Mouse (Mus musculus) ES-Bruce4 (cell line): ENCODE measurements around the gene Atr. TPM values are rescaled to one million over a fixed set of nuclear protein-coding genes. Genes with fewer than 3 reads are reported as not detected.

ENCODE experiments used
- H3K27ac ChIP-seq: 2 replicates; pipeline ENCODE4 v1.5.1; 2012; ENCODE audit warnings: low read length, inconsistent platforms; ENCODE audit not compliant: insufficient read depth
- H3K27me3 ChIP-seq: 2 replicates; pipeline ENCODE4 v1.6.1; 2012; ENCODE audit warnings: mild to moderate bottlenecking, low read length, inconsistent platforms; ENCODE audit not compliant: control insufficient read depth, poor library complexity, insufficient read depth, severe bottlenecking
- H3K36me3 ChIP-seq: 2 replicates; pipeline ENCODE4 v1.6.1; 2012; ENCODE audit warnings: inconsistent platforms, mild to moderate bottlenecking, low read length, moderate library complexity; ENCODE audit not compliant: control insufficient read depth, poor library complexity, insufficient read depth, severe bottlenecking
- H3K4me1 ChIP-seq: one replicate; pipeline ENCODE4 v1.8.1; 2011; ENCODE audit warnings: low read length; ENCODE audit not compliant: control insufficient read depth, insufficient read depth
- H3K4me3 ChIP-seq: 2 replicates; pipeline ENCODE4 v1.5.1; 2011; ENCODE audit warnings: low read depth, mild to moderate bottlenecking, low read length
- H3K9ac ChIP-seq: 2 replicates; pipeline ENCODE4 v1.6.1; 2012; ENCODE audit warnings: low read depth, mild to moderate bottlenecking, inconsistent platforms; ENCODE audit not compliant: poor library complexity, severe bottlenecking
- H3K9me3 ChIP-seq: replicated peaks from 2 replicates; pipeline ENCODE4 v1.6.1; 2012; ENCODE audit warnings: mild to moderate bottlenecking, low read length, inconsistent platforms; ENCODE audit not compliant: control insufficient read depth, poor library complexity, insufficient read depth, severe bottlenecking
- CTCF ChIP-seq: IDR thresholded peaks from one replicate; pipeline ENCODE4 v1.8.1; 2011; ENCODE audit warnings: low read depth, low read length
- EP300 ChIP-seq: IDR thresholded peaks from 2 replicates; pipeline ENCODE4 v1.6.1; 2011; ENCODE audit warnings: low read depth, low read length; ENCODE audit not compliant: insufficient read depth
- POLR2A ChIP-seq: IDR thresholded peaks from one replicate; pipeline ENCODE4 v1.8.1; 2011; ENCODE audit warnings: low read length; ENCODE audit not compliant: insufficient read depth
- polyA plus RNA-seq: library from polyadenylated mRNA; stranded (reverse); fragments of >200 nt; gene quantifications from 2 replicates; pipeline ENCODE4 v1.2.4, GENCODE M21; 2011; ENCODE audit warnings: low read depth; ENCODE audit not compliant: missing spikeins, insufficient read depth, insufficient read length

Atr gene
- polyA plus RNA-seq, 1 experiment, result 42.6 TPM

- H3K9me3 ChIP-seq, result no peaks in the 10 kb centered on the region
Observed at GRCm38 (mm10) chr9:95959732-95960428, 102.5 kb downstream of the Atr start.

GRCm38 (mm10) chr9:95961058-95961457 is 103.7 kb downstream of the Atr start:
- Histone ChIP-seq H3K4me1 (no peaks in the 10 kb centered on the region), H3K27me3 (no peaks in the 10 kb centered on the region), H3K9ac (no peak overlapping the region), H3K36me3 (no peaks in the 10 kb centered on the region; the same call in 1 of the 2 replicates), H3K9me3 (no peaks in the 10 kb centered on the region), H3K27ac (no peak overlapping the region), H3K4me3 (no peak overlapping the region)
- TF ChIP-seq CTCF, result no peak
- no peak for TF ChIP-seq EP300
- no peak for TF ChIP-seq POLR2A

More at GRCm38 (mm10) chr9:95959732-95960428, 102.5 kb downstream of the Atr start:
- Histone ChIP-seq H3K9ac (no peak overlapping the region), H3K27ac (no peak overlapping the region), H3K4me3 (no peak overlapping the region), H3K36me3 (no peaks in the 10 kb centered on the region; the same call in 1 of the 2 replicates), H3K4me1 (no peaks in the 10 kb centered on the region), H3K27me3 (no peaks in the 10 kb centered on the region)
- no peak for TF ChIP-seq CTCF
- no peak for TF ChIP-seq EP300
- TF ChIP-seq POLR2A, result no peak

GRCm38 (mm10) chr9:95964037-95964436 is 106.6 kb downstream of the Atr start:
- Histone ChIP-seq H3K4me1 (no peaks in the 10 kb centered on the region), H3K9me3 (no peaks in the 10 kb centered on the region), H3K27me3 (no peaks in the 10 kb centered on the region), H3K9ac (no peak overlapping the region), H3K27ac (no peak overlapping the region), H3K36me3 (peaks cover 7% of the 10 kb centered on the region), H3K4me3 (no peak overlapping the region)
- TF ChIP-seq CTCF (no peak), EP300 (no peak), POLR2A (no peak)

- Histone ChIP-seq H3K27ac (no peak overlapping the region), H3K4me1 (no peaks in the 10 kb centered on the region), H3K9me3 (no peaks in the 10 kb centered on the region), H3K9ac (no peak overlapping the region), H3K27me3 (no peaks in the 10 kb centered on the region), H3K4me3 (no peak overlapping the region), H3K36me3 (peaks cover 24% of the 10 kb centered on the region)
- TF ChIP-seq CTCF (no peak), EP300 (no peak), POLR2A (no peak)
Observed at GRCm38 (mm10) chr9:95978279-95978678, 120.9 kb downstream of the Atr start.

- no peak overlapping the region for H3K4me3 ChIP-seq
- H3K9ac ChIP-seq, result no peak overlapping the region
- H3K27me3 ChIP-seq, result no peaks in the 10 kb centered on the region
- TF ChIP-seq POLR2A, result no peak
- TF ChIP-seq CTCF, result no peak
- TF ChIP-seq EP300, result no peak
- no peaks in the 10 kb centered on the region for H3K4me1 ChIP-seq
- H3K27ac ChIP-seq, result no peak overlapping the region
- H3K9me3 ChIP-seq, result no peaks in the 10 kb centered on the region
- peaks cover 22% of the 10 kb centered on the region for H3K36me3 ChIP-seq
Observed at GRCm38 (mm10) chr9:95979896-95980295, 122.5 kb downstream of the Atr start.

- H3K4me1 ChIP-seq, result no peaks in the 10 kb centered on the region
- H3K36me3 ChIP-seq, result peaks cover 10% of the 10 kb centered on the region
- H3K9me3 ChIP-seq, result no peaks in the 10 kb centered on the region
- TF ChIP-seq EP300, result no peak
- H3K9ac ChIP-seq, result no peak overlapping the region
- H3K27ac ChIP-seq, result no peak overlapping the region
- H3K4me3 ChIP-seq, result no peak overlapping the region
- H3K27me3 ChIP-seq, result no peaks in the 10 kb centered on the region
Observed at GRCm38 (mm10) chr9:95992255-95992654, 134.9 kb downstream of the Atr start.

Other genes starting within 250 kb of the Atr start
- gene Pcolce2, start 220.0 kb upstream of the Atr start, polyA plus RNA-seq, result 8.9 and 9.8 TPM in 2 replicates
- gene Trpc1, start 107.2 kb upstream of the Atr start, polyA plus RNA-seq, result 4.9 and 6.2 TPM in 2 replicates
- 4.2 and 5.9 TPM in 2 replicates for gene Pls1, start 12.3 kb upstream of the Atr start, polyA plus RNA-seq
- 46.9 and 59.3 TPM in 2 replicates for gene Xrn1, start 97.2 kb downstream of the Atr start, polyA plus RNA-seq